Mouse (Mus musculus): ENCODE data around the gene Mrpl37. TPM values are rescaled to one million over a fixed set of nuclear protein-coding genes. Genes with fewer than 3 reads are reported as not detected.

Mrpl37 gene
- polyA plus RNA-seq, 1 experiment from 2014 or later: 122 TPM

GRCm38 (mm10) chr4:107079716-107080115 is 13.0 kb upstream of the Mrpl37 start:
- ATAC-seq (ENCODE audit: insufficient read depth, low FRiP score, low TSS enrichment): no peak
- Histone ChIP-seq H3K4me2 (ENCODE audit: low read depth) (no peak overlapping the region), H3K9ac (ENCODE audit: low read length) (no peak overlapping the region), H3K4me3 (ENCODE audit: low read depth, low read length) (no peak overlapping the region), H3K27ac (ENCODE audit: low read depth, low read length) (no peak overlapping the region), H3K9me3 (ENCODE audit: control insufficient read depth, low read length) (no peaks in the 10 kb centered on the region), H3K27me3 (ENCODE audit: control insufficient read depth, insufficient read depth, low read length) (no peaks in the 10 kb centered on the region), H3K4me1 (ENCODE audit: control insufficient read depth, insufficient read depth, low read length) (peaks cover 7% of the 10 kb centered on the region), H3K36me3 (ENCODE audit: control insufficient read depth, insufficient read depth, low read length) (no peaks in the 10 kb centered on the region)
- no peak for DNase-seq (ENCODE audit: low spot score)

- 80% methylated on average over 4 of the region's 4 CpGs for WGBS
- ATAC-seq (ENCODE audit: insufficient read depth, low FRiP score, low TSS enrichment): no peak
Measured at GRCm38 (mm10) chr4:107078894-107079293, 12.2 kb upstream of the Mrpl37 start.

GRCm38 (mm10) chr4:107075456-107075855 is 8.8 kb upstream of the Mrpl37 start:
- Histone ChIP-seq H3K36me3 (ENCODE audit: control insufficient read depth, insufficient read depth, low read length) (no peaks in the 10 kb centered on the region), H3K27me3 (ENCODE audit: control insufficient read depth, insufficient read depth, low read length) (no peaks in the 10 kb centered on the region), H3K4me3 (ENCODE audit: low read depth, low read length) (no peak overlapping the region), H3K9ac (ENCODE audit: low read length) (no peak overlapping the region), H3K9me3 (ENCODE audit: control insufficient read depth, low read length) (no peaks in the 10 kb centered on the region), H3K4me2 (ENCODE audit: low read depth) (no peak overlapping the region), H3K27ac (ENCODE audit: low read depth, low read length) (no peak overlapping the region), H3K4me1 (ENCODE audit: control insufficient read depth, insufficient read depth, low read length) (no peaks in the 10 kb centered on the region)
- DNase-seq (ENCODE audit: low spot score) (no peak), ATAC-seq (ENCODE audit: insufficient read depth, low FRiP score, low TSS enrichment) (no peak)
- 72% methylated on average over 5 of the region's 5 CpGs for WGBS

More at GRCm38 (mm10) chr4:107078894-107079293, 12.2 kb upstream of the Mrpl37 start:
- Histone ChIP-seq H3K9ac (ENCODE audit: low read length) (no peak overlapping the region), H3K27ac (ENCODE audit: low read depth, low read length) (no peak overlapping the region), H3K4me3 (ENCODE audit: low read depth, low read length) (no peak overlapping the region), H3K4me1 (ENCODE audit: control insufficient read depth, insufficient read depth, low read length) (peaks cover under 1% of the 10 kb centered on the region; the same call in 1 of the 2 replicates), H3K27me3 (ENCODE audit: control insufficient read depth, insufficient read depth, low read length) (no peaks in the 10 kb centered on the region), H3K9me3 (ENCODE audit: control insufficient read depth, low read length) (no peaks in the 10 kb centered on the region), H3K36me3 (ENCODE audit: control insufficient read depth, insufficient read depth, low read length) (no peaks in the 10 kb centered on the region), H3K4me2 (ENCODE audit: low read depth) (no peak overlapping the region)
- no peak for DNase-seq (ENCODE audit: low spot score)

- Histone ChIP-seq H3K27me3 (ENCODE audit: control insufficient read depth, insufficient read depth, low read length) (no peaks in the 10 kb centered on the region), H3K4me1 (ENCODE audit: control insufficient read depth, insufficient read depth, low read length) (peaks cover 2% of the 10 kb centered on the region), H3K27ac (ENCODE audit: low read depth, low read length) (no peak overlapping the region), H3K4me3 (ENCODE audit: low read depth, low read length) (no peak overlapping the region), H3K4me2 (ENCODE audit: low read depth) (no peak overlapping the region), H3K9ac (ENCODE audit: low read length) (no peak overlapping the region), H3K36me3 (ENCODE audit: control insufficient read depth, insufficient read depth, low read length) (no peaks in the 10 kb centered on the region), H3K9me3 (ENCODE audit: control insufficient read depth, low read length) (no peaks in the 10 kb centered on the region)
- DNase-seq (ENCODE audit: low spot score) (no peak), ATAC-seq (ENCODE audit: insufficient read depth, low FRiP score, low TSS enrichment) (no peak)
- WGBS: 84% methylated on average over 9 of the region's 9 CpGs
Measured at GRCm38 (mm10) chr4:107072343-107072742, 5.7 kb upstream of the Mrpl37 start.

- peaks cover 9% of the 10 kb centered on the region for H3K4me1 ChIP-seq (ENCODE audit: control insufficient read depth, insufficient read depth, low read length)
- WGBS: 4% methylated on average over 33 of the region's 33 CpGs
- H3K9ac ChIP-seq (ENCODE audit: low read length): peak overlapping the region; percentile 70
- no peaks in the 10 kb centered on the region for H3K27me3 ChIP-seq (ENCODE audit: control insufficient read depth, insufficient read depth, low read length)
- no peak overlapping the region for H3K27ac ChIP-seq (ENCODE audit: low read depth, low read length)
- H3K36me3 ChIP-seq (ENCODE audit: control insufficient read depth, insufficient read depth, low read length): peaks cover 6% of the 10 kb centered on the region
- no peaks in the 10 kb centered on the region for H3K9me3 ChIP-seq (ENCODE audit: control insufficient read depth, low read length)
- DNase-seq (ENCODE audit: low spot score) (peak; percentile 43), ATAC-seq (ENCODE audit: insufficient read depth, low FRiP score, low TSS enrichment) (0 out of 2 replicates have a peak, but pooled peaks have one; percentile 35)
- H3K4me2 ChIP-seq (ENCODE audit: low read depth): peak overlapping the region; percentile 97
- H3K4me3 ChIP-seq (ENCODE audit: low read depth, low read length): peak overlapping the region; percentile 67
Measured at GRCm38 (mm10) chr4:107067151-107067840, 628 bp upstream of the Mrpl37 start.

- Histone ChIP-seq H3K4me3 (ENCODE audit: low read depth, low read length) (no peak overlapping the region), H3K36me3 (ENCODE audit: control insufficient read depth, insufficient read depth, low read length) (peaks cover 8% of the 10 kb centered on the region), H3K9me3 (ENCODE audit: control insufficient read depth, low read length) (no peaks in the 10 kb centered on the region), H3K27me3 (ENCODE audit: control insufficient read depth, insufficient read depth, low read length) (no peaks in the 10 kb centered on the region), H3K4me1 (ENCODE audit: control insufficient read depth, insufficient read depth, low read length) (peaks cover 9% of the 10 kb centered on the region), H3K27ac (ENCODE audit: low read depth, low read length) (no peak overlapping the region), H3K9ac (ENCODE audit: low read length) (no peak overlapping the region), H3K4me2 (ENCODE audit: low read depth) (no peak overlapping the region)
- no peak for ATAC-seq (ENCODE audit: insufficient read depth, low FRiP score, low TSS enrichment)
- 94% methylated on average over 5 of the region's 5 CpGs for WGBS
- DNase-seq (ENCODE audit: low spot score): no peak
Measured at GRCm38 (mm10) chr4:107064394-107065098, 2.1 kb downstream of the Mrpl37 start.

- ATAC-seq (ENCODE audit: insufficient read depth, low FRiP score, low TSS enrichment): no peak
- 89% methylated on average over 3 of the region's 3 CpGs for WGBS
- H3K36me3 ChIP-seq (ENCODE audit: control insufficient read depth, insufficient read depth, low read length): peaks cover 8% of the 10 kb centered on the region
- no peak overlapping the region for H3K4me2 ChIP-seq (ENCODE audit: low read depth)
- DNase-seq (ENCODE audit: low spot score): no peak
- H3K27me3 ChIP-seq (ENCODE audit: control insufficient read depth, insufficient read depth, low read length): no peaks in the 10 kb centered on the region
- no peaks in the 10 kb centered on the region for H3K9me3 ChIP-seq (ENCODE audit: control insufficient read depth, low read length)
- no peak overlapping the region for H3K4me3 ChIP-seq (ENCODE audit: low read depth, low read length)
- no peak overlapping the region for H3K27ac ChIP-seq (ENCODE audit: low read depth, low read length)
- no peak overlapping the region for H3K9ac ChIP-seq (ENCODE audit: low read length)
- H3K4me1 ChIP-seq (ENCODE audit: control insufficient read depth, insufficient read depth, low read length): peaks cover 9% of the 10 kb centered on the region
Measured at GRCm38 (mm10) chr4:107063214-107063613, 3.5 kb downstream of the Mrpl37 start.

GRCm38 (mm10) chr4:107061560-107061959 is 5.1 kb downstream of the Mrpl37 start:
- no peak for DNase-seq (ENCODE audit: low spot score)
- ATAC-seq (ENCODE audit: insufficient read depth, low FRiP score, low TSS enrichment): no peak
- H3K36me3 ChIP-seq (ENCODE audit: control insufficient read depth, insufficient read depth, low read length): peaks cover 8% of the 10 kb centered on the region
- no peaks in the 10 kb centered on the region for H3K27me3 ChIP-seq (ENCODE audit: control insufficient read depth, insufficient read depth, low read length)
- H3K4me3 ChIP-seq (ENCODE audit: low read depth, low read length): no peak overlapping the region
- no peak overlapping the region for H3K9ac ChIP-seq (ENCODE audit: low read length)
- H3K9me3 ChIP-seq (ENCODE audit: control insufficient read depth, low read length): no peaks in the 10 kb centered on the region
- 92% methylated on average over 4 of the region's 4 CpGs for WGBS
- no peak overlapping the region for H3K4me2 ChIP-seq (ENCODE audit: low read depth)
- no peak overlapping the region for H3K27ac ChIP-seq (ENCODE audit: low read depth, low read length)
- H3K4me1 ChIP-seq (ENCODE audit: control insufficient read depth, insufficient read depth, low read length): peaks cover 6% of the 10 kb centered on the region

GRCm38 (mm10) chr4:107058781-107059180 is 7.9 kb downstream of the Mrpl37 start:
- Histone ChIP-seq H3K9me3 (ENCODE audit: control insufficient read depth, low read length) (no peaks in the 10 kb centered on the region), H3K27ac (ENCODE audit: low read depth, low read length) (no peak overlapping the region), H3K9ac (ENCODE audit: low read length) (no peak overlapping the region), H3K36me3 (ENCODE audit: control insufficient read depth, insufficient read depth, low read length) (peaks cover 6% of the 10 kb centered on the region), H3K4me3 (ENCODE audit: low read depth, low read length) (no peak overlapping the region), H3K4me1 (ENCODE audit: control insufficient read depth, insufficient read depth, low read length) (no peaks in the 10 kb centered on the region), H3K27me3 (ENCODE audit: control insufficient read depth, insufficient read depth, low read length) (no peaks in the 10 kb centered on the region), H3K4me2 (ENCODE audit: low read depth) (no peak overlapping the region)
- WGBS: 83% methylated on average over 6 of the region's 6 CpGs
- ATAC-seq (ENCODE audit: insufficient read depth, low FRiP score, low TSS enrichment) (no peak), DNase-seq (ENCODE audit: low spot score) (no peak)
